Mouse (Mus musculus): Measurements from ENCODE around the gene Rplp1. TPM values are rescaled to one million over a fixed set of nuclear protein-coding genes. Genes with fewer than 3 reads are reported as not detected.
A peak's percentile ranks its signal among the peaks of the same experiment; 100 is the strongest.

Rplp1 gene
- 1,214 and 1,323 TPM in 2 replicates for polyA plus RNA-seq (2015; fragmentation: Nextera tagmentation; extraction: Ambion mirVana)

DNA sequence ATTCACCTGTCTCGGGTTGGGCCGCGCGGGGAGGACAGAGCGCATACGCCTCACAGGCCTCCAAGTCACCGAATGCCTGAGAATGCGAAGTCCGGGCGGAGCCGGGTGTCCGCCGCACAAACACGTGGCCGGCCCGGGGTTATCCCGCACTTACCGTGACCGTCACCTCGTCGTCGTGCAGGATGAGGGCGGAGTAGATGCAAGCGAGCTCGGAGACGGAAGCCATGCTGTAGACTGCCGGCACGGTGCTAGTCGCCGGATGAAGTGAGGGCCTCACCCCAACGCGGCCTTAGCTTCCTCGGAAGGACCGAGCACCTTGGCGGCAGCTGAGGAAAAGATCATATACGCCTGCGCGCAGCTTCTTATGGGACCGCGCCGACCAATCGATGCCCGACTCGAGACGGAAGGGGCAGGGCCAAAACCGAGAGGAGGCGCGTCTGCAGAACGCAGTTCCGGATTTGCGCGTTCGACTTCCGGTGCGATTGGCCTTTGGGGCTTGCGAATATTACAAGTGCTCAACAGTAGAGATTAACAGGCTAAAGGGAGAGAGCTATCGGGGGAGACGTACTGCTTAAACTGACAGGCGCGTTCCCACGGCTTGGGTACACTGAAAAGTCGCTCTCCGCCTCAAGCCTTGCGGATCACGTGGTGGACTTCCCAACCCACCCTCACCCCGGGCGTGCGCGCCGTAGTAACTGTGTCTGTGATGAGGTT lies at the start of gene Rplp1:
Rplp1 (minus strand) TSS at position 340 of the 714 bp plus-strand sequence.
- peak within 1 kb of the TSS; percentile 85 for H3K4me3 ChIP-seq
- H3K4me2 ChIP-seq: peak within 1 kb of the TSS; percentile 82
- H3K9me3 ChIP-seq: no peaks in the 10 kb centered on the region
- peaks cover 47% of the 10 kb centered on the region for H3K36me3 ChIP-seq
- H3K9ac ChIP-seq: peak within 1 kb of the TSS; percentile 82
- peaks cover 18% of the 10 kb centered on the region for H3K4me1 ChIP-seq
- under 1% methylated on average over 70 of the region's 70 CpGs for WGBS
- H3K27ac ChIP-seq: peak within 1 kb of the TSS; percentile 98
- peak; percentile 96 for ATAC-seq (ENCODE audit: borderline replicate concordance, extremely low read depth, low FRiP score, low TSS enrichment)
- no peaks in the 10 kb centered on the region for H3K27me3 ChIP-seq

DNA sequence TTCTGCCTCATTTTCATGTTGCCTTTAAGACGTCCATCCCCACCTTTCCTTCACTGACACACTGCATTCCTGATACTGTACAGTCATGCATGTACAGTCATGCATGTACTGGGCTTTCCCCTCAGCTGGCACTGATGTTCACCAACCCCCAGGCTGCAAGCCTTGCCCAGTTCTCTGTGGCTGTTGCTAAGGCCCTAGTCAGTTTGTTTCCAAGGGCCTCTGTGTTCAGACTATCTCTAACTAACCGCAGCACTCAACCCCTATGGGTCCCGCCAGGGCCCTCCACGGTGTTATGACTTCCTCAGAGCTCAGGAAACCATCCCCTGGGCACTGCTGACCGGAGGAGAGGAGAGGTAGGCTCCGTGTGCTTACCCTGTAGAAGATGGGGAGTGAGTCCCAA lies 49.0 kb upstream of the Rplp1 start:
- Histone ChIP-seq H3K9me3 (no peaks in the 10 kb centered on the region), H3K27ac (no peak overlapping the region), H3K4me1 (peaks cover 33% of the 10 kb centered on the region), H3K4me2 (no peak overlapping the region), H3K27me3 (no peaks in the 10 kb centered on the region), H3K36me3 (no peaks in the 10 kb centered on the region), H3K9ac (no peak overlapping the region), H3K4me3 (no peak overlapping the region)
- no peak for ATAC-seq (ENCODE audit: borderline replicate concordance, extremely low read depth, low FRiP score, low TSS enrichment)
- WGBS: 59% methylated on average over 6 of the region's 6 CpGs

GRCm38 (mm10) chr9:61961181-61961580 lies 46.8 kb upstream of the Rplp1 start:
- Histone ChIP-seq H3K27me3 (no peaks in the 10 kb centered on the region), H3K27ac (no peak overlapping the region), H3K4me2 (no peak overlapping the region), H3K4me1 (peaks cover 33% of the 10 kb centered on the region), H3K4me3 (no peak overlapping the region), H3K9ac (no peak overlapping the region), H3K36me3 (no peaks in the 10 kb centered on the region), H3K9me3 (no peaks in the 10 kb centered on the region)
- WGBS: 78% methylated on average over 4 of the region's 4 CpGs
- ATAC-seq (ENCODE audit: borderline replicate concordance, extremely low read depth, low FRiP score, low TSS enrichment): no peak

GRCm38 (mm10) chr9:61960753-61961152 lies 46.4 kb upstream of the Rplp1 start:
- Histone ChIP-seq H3K9ac (no peak overlapping the region), H3K27me3 (no peaks in the 10 kb centered on the region), H3K4me3 (no peak overlapping the region), H3K4me2 (no peak overlapping the region), H3K9me3 (no peaks in the 10 kb centered on the region), H3K4me1 (peaks cover 32% of the 10 kb centered on the region), H3K27ac (peak overlapping the region; percentile 78), H3K36me3 (no peaks in the 10 kb centered on the region)
- no peak for ATAC-seq (ENCODE audit: borderline replicate concordance, extremely low read depth, low FRiP score, low TSS enrichment)
- WGBS: 22% methylated on average over 5 of the region's 5 CpGs

GRCm38 (mm10) chr9:61959921-61960569 lies 45.7 kb upstream of the Rplp1 start:
- Histone ChIP-seq H3K27ac (peak overlapping the region; percentile 78), H3K27me3 (no peaks in the 10 kb centered on the region), H3K4me2 (no peak overlapping the region), H3K36me3 (no peaks in the 10 kb centered on the region), H3K4me1 (peaks cover 25% of the 10 kb centered on the region; the same call in 1 of the 2 replicates), H3K9ac (no peak overlapping the region), H3K4me3 (no peak overlapping the region), H3K9me3 (no peaks in the 10 kb centered on the region)
- peak; percentile 58; the same call in 1 of the 2 replicates for ATAC-seq (ENCODE audit: borderline replicate concordance, extremely low read depth, low FRiP score, low TSS enrichment)
- 61% methylated on average over 1 of the region's 1 CpGs for WGBS

- H3K27me3 ChIP-seq: no peaks in the 10 kb centered on the region
- no peak overlapping the region for H3K27ac ChIP-seq
- H3K9me3 ChIP-seq: no peaks in the 10 kb centered on the region
- no peaks in the 10 kb centered on the region for H3K36me3 ChIP-seq
- ATAC-seq (ENCODE audit: borderline replicate concordance, extremely low read depth, low FRiP score, low TSS enrichment): no peak
- no peak overlapping the region for H3K4me3 ChIP-seq
- no peak overlapping the region for H3K4me2 ChIP-seq
- H3K9ac ChIP-seq: no peak overlapping the region
- 0 out of 2 replicates have a peak, but pooled peaks cover 3% of the 10 kb centered on the region for H3K4me1 ChIP-seq
Observed at GRCm38 (mm10) chr9:61954707-61955106, 40.4 kb upstream of the Rplp1 start.

DNA sequence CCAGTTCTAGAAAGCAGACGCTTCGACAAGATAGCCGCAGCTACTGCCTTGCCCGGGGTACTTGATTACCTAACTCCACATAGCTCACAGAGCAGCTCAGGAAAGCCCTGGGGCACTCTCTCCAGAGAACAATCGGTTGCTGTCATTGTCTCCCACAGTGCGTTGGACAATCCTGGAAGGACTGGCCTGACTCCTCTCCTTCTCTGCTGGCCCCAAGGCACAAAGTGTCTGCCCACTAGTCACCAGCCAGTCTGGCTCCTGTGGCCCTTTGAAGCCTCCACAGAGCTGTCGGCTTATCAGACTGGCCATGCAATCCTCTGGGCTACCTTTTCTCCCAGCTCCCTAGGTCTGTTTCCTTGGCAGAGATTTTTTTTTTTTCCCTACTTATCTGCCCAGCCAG lies 37.9 kb upstream of the Rplp1 start:
- Histone ChIP-seq H3K27me3 (no peaks in the 10 kb centered on the region), H3K27ac (no peak overlapping the region), H3K4me3 (no peak overlapping the region), H3K4me2 (no peak overlapping the region), H3K9me3 (no peaks in the 10 kb centered on the region), H3K36me3 (no peaks in the 10 kb centered on the region), H3K4me1 (peaks cover 7% of the 10 kb centered on the region), H3K9ac (no peak overlapping the region)
- WGBS: 57% methylated on average over 7 of the region's 7 CpGs
- no peak for ATAC-seq (ENCODE audit: borderline replicate concordance, extremely low read depth, low FRiP score, low TSS enrichment)

- Histone ChIP-seq H3K4me1 (peaks cover 14% of the 10 kb centered on the region), H3K4me2 (peak overlapping the region; percentile 90), H3K27ac (no peak overlapping the region), H3K4me3 (peak overlapping the region; percentile 93), H3K36me3 (peaks cover 10% of the 10 kb centered on the region), H3K9me3 (no peaks in the 10 kb centered on the region), H3K9ac (peak overlapping the region; percentile 27), H3K27me3 (no peaks in the 10 kb centered on the region)
- peak; percentile 79 for ATAC-seq (ENCODE audit: borderline replicate concordance, extremely low read depth, low FRiP score, low TSS enrichment)
- 5% methylated on average over 24 of the region's 24 CpGs for WGBS
Observed at GRCm38 (mm10) chr9:61947402-61948346, 33.3 kb upstream of the Rplp1 start.

GRCm38 (mm10) chr9:61946623-61947401 lies 32.5 kb upstream of the Rplp1 start, which contains the start of gene Kif23:
Kif23 (minus strand) TSS chr9:61946774.
- ATAC-seq (ENCODE audit: borderline replicate concordance, extremely low read depth, low FRiP score, low TSS enrichment): peak; percentile 95
- H3K4me2 ChIP-seq: peak within 1 kb of the TSS; percentile 90
- H3K9ac ChIP-seq: peak within 1 kb of the TSS; percentile 72
- WGBS: under 1% methylated on average over 44 of the region's 44 CpGs
- H3K4me1 ChIP-seq: peaks cover 21% of the 10 kb centered on the region
- H3K4me3 ChIP-seq: peak within 1 kb of the TSS; percentile 93
- H3K9me3 ChIP-seq: no peaks in the 10 kb centered on the region
- no peaks in the 10 kb centered on the region for H3K27me3 ChIP-seq
- H3K36me3 ChIP-seq: peaks cover 19% of the 10 kb centered on the region
- H3K27ac ChIP-seq: peak within 1 kb of the TSS; percentile 89

DNA sequence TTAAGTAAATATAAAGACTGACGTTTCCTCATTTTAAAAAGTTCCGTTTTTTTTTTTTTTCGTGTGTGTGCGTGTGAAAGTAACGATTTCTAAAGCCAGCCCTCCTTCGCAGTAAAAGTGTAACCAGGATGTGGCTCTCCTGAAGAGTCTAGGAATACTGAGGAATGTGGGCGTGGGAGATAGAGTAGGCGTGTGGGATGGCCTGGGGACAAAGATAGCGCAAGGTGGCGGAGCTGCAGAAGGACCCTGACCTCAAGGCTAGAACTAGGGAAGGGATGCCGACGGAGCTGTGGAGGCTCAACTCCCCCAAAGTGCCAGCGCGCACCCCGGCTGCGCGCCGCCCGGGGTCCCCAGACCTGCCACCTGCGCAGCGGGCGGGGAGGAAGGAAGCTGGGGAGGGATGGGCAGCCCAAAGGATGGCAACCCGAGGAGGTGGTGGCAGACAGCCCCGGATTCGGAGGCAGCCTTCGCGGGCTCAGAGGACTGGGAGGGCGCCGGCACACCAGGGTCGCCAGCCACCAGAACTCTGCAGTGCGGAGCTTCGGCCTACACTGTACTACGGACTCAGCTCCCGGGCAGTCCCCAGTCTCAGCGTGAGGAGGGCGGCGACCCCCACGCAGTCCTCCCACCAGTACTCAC lies 31.8 kb upstream of the Rplp1 start:
- ATAC-seq (ENCODE audit: borderline replicate concordance, extremely low read depth, low FRiP score, low TSS enrichment): peak; percentile 83
- peak overlapping the region; percentile 93 for H3K4me3 ChIP-seq
- peak overlapping the region; percentile 72 for H3K9ac ChIP-seq
- WGBS: 0% methylated on average over 37 of the region's 38 CpGs
- H3K36me3 ChIP-seq: peaks cover 26% of the 10 kb centered on the region
- H3K4me1 ChIP-seq: peaks cover 21% of the 10 kb centered on the region
- no peaks in the 10 kb centered on the region for H3K27me3 ChIP-seq
- no peaks in the 10 kb centered on the region for H3K9me3 ChIP-seq
- peak overlapping the region; percentile 89 for H3K27ac ChIP-seq
- H3K4me2 ChIP-seq: peak overlapping the region; percentile 90
